Mouse (Mus musculus): ENCODE measurements around the gene Rassf1.

The Rassf1 gene

DNA sequence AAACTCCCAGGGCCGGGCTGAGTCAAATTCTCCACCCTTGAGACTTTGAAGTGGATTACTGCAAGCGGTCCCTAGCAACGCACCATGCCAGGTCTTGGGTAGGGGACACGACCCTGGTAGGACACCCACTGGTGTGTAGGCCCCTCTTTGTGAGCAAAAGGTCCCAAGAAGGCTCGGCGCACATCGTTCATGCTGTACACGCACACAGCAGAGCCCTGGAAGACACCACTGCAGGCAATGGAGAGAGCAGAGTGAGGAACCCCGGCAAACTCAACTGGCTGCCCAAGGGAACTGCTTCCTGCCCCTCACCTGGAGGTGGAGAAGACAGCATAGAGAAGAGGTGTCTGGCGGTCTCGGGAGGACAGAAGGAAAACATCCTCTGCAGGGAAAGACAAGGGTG, 49.9 kb downstream of the Rassf1 start:
- DNase-seq (ENCODE audit: low spot score in 2 of 2): no peak

- peak; percentile 85 to 96 for DNase-seq (ENCODE audit: low spot score in 2 of 2)
Measured at GRCm38 (mm10) chr9:107602068-107602648, 50.8 kb downstream of the Rassf1 start.

GRCm38 (mm10) chr9:107603251-107603650, 51.9 kb downstream of the Rassf1 start:
- no peak for DNase-seq (ENCODE audit: low spot score in 2 of 2)

- no peak for DNase-seq (ENCODE audit: low spot score in 2 of 2)
Measured at GRCm38 (mm10) chr9:107605041-107605661, 53.8 kb downstream of the Rassf1 start.

GRCm38 (mm10) chr9:107606591-107606990, 55.2 kb downstream of the Rassf1 start:
- no peak for DNase-seq (ENCODE audit: low spot score in 2 of 2)

DNA sequence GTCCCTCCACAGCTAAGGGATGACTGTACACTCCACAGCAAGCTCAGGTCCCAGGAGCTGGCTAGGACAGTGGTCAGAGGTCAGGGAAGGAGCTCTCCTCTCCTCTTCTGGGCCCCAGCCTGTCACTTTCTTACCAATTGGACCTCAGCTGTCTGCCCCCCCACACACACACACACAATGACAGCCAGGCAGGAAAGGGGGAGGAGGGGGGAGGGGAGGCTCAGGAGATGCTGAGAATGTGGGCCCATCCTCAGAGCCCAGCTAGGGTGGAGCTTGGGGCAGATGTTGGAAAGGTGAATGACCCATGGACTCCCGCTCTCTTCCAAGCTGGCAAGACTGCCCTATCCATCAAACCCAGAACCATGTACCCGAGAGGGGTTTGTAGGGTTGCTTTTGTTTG, 55.7 kb downstream of the Rassf1 start:
- no peak for DNase-seq (ENCODE audit: low spot score in 2 of 2)

DNA sequence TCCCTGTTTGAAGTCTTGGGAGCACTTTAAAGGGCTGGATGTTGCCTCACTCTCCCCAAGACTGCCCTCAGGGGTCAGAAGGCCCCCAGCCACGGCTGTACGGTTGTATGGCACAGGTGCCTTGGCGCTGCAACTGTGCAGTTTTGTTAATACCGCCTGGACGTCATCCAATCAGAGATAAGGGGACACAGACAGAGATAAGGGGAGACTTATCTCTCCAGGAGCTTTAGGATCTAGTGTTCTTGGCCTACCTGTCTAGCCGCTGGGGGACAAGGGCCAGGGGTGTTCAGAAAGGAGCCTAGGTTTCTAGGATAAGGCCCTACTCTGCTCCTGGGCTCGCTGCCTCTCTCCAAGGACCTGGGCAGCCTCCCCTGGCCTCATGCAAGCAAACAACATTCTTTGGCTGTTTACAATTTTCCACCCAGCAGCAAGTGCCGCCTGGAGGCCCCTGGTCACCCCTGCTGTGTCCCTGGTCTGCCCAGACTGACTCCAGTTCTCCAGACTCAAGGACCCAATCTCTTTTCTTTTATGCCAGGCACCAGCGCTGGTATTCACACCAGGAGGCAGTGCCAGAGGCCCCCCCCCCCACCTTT, 56.4 kb downstream of the Rassf1 start:
- DNase-seq (ENCODE audit: low spot score in 2 of 2): no peak

- no peak for DNase-seq (ENCODE audit: low spot score in 2 of 2)
Measured at GRCm38 (mm10) chr9:107608741-107609432, 57.5 kb downstream of the Rassf1 start, which contains the start of gene Sema3b. TSS of gene Sema3b (minus strand) at chr9:107609229.

DNA sequence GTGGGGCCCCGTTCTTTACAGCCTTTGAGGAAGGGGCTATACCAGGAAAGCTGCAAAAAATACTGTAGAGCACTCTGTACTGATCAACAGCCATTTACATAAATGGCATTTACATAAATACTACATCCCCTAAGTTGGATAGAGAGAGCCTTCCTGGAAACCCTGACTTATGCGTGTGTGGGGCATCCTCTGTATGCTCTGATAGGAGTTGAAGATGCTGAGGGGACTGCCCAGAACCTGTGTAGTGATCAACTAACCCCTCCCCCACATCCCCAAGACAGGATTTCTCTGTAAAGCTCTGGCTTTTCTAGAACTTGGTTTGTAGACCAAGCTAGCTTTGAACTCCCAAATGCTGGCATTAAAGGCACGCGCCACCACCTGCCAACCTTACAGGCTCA, 58.1 kb downstream of the Rassf1 start:
- DNase-seq (ENCODE audit: low spot score in 2 of 2): no peak

GRCm38 (mm10) chr9:107611456-107612190, 60.3 kb downstream of the Rassf1 start:
- DNase-seq (ENCODE audit: low spot score in 2 of 2): no peak

Data from urinary bladder, postnatal 4 days (tissue).